Mouse (Mus musculus): Measurements from ENCODE around the gene Myh4. TPM values are rescaled to one million over a fixed set of nuclear protein-coding genes. Genes with fewer than 3 reads are reported as not detected.
A peak's percentile ranks its signal among the peaks of the same experiment; 100 is the strongest.

The Myh4 gene
- not detected for total RNA-seq (2021)
- long read RNA-seq, experiment 1, result 0 reads
- long read RNA-seq, experiment 2, result 0 reads

DNA sequence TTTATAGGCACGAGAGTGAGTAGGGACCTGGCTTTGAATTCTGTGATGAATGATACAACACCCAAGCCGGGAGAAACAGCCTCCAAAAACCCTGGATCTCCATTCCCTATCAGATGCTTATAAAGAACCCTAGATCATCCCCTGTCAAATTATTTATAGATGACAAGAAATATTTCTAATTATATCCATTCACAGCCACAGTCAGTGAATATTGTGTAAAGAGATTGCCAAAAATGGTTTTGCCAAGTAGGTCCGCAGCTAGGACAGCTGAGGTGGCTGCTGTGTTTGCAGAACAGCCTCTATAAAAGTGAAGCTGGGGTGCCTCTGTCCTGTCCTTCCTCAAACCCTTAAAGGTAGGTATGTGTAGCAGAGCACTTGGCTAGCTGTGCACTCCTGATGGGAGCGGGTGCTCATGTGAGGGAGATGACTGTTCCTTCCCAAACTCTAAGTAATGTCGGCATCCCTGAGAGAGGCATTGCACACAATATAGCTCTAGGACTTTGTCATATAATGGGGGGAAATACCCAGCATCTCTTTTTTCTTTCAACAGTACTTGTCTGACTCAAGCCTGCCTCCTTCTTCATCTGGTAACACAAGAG is at the start of gene Myh4:
Gene Myh4 (plus strand): TSS at position 549 of the 599 bp plus-strand sequence.
- intact Hi-C loops (cut with DNase I), result loop anchor here (2.0 kb wide), 1 partner anchor 125 kb away; no protein-coding TSS in a partner anchor

DNA sequence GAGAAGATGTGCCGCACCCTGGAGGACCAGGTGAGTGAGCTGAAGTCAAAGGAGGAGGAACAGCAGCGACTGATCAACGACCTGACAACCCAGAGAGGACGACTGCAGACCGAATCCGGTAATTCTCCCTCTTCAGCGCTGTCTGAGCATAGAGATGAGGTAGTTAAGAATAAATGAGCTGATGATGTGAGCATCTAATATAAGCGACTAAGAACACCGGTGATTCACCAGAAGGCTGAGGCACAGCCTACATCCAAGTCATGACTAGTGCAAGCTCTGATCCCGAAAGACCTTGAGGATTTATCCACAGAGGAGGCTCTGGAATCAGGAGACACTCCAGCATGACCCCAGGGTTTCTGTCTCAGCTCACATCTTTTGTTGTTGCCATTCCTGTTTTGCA is 47.5 kb upstream of the Myh4 start:
- intact Hi-C loops (cut with DNase I), result no loop called here
- DNase-seq, result no peak

More for the DNA sequence above, at the start of gene Myh4:
- no peak for DNase-seq

DNA sequence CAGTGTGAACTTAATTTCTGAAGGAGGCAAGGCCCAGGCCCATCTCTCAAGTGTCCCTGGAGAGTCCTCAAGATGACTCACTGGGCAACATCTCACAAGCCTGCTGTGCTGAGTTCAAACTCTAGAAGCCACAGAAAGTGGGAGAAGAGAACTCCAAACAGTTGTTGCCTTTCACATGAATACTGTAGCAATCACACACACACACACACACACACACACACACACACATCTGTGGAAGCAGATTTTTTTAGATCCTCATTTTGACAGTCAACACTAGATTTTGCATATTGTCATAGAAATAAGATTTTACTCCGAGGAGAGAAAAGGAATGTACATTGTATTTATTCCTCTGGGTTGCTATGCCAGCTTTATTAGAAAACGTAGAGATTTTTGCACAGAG is 47.0 kb upstream of the Myh4 start:
- DNase-seq, result no peak
- intact Hi-C loops (cut with DNase I), result no loop called here

DNA sequence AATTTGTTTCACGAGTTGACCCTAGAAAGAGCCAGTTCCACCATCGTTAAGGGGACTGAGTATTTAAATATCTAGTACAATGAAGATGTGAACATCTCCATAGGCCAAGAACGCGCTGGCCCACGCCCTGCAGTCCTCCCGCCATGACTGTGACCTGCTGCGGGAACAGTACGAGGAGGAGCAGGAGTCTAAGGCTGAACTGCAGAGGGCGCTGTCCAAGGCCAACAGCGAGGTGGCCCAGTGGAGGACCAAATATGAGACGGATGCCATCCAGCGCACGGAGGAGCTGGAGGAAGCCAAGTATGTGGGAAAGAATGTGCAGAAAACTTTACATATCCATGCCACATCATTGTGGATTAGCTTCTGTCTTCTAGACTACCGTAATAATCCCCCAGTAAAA is 46.3 kb upstream of the Myh4 start:
- intact Hi-C loops (cut with DNase I), result no loop called here
- no peak for DNase-seq

DNA sequence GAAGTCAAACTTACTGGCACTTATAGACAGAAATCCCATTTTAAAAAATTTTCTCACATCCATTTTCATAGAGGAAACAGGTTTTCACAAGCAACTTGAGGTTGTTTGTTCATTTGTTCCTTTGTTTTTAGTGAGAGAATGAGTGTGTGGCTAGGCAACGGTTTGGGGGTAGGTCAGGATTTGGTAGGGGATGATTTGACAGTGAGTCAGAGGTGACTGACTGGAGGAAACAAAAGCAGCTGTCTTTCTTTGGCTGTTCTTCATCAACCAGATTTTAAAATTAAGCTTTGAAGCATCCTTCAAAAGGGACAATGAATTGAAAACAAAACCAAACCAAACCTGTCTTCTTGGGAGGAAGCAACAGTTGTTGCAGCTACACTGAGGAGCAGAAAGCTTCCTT is 38.5 kb upstream of the Myh4 start:
- no peak for DNase-seq
- intact Hi-C loops (cut with DNase I), result no loop called here

DNA sequence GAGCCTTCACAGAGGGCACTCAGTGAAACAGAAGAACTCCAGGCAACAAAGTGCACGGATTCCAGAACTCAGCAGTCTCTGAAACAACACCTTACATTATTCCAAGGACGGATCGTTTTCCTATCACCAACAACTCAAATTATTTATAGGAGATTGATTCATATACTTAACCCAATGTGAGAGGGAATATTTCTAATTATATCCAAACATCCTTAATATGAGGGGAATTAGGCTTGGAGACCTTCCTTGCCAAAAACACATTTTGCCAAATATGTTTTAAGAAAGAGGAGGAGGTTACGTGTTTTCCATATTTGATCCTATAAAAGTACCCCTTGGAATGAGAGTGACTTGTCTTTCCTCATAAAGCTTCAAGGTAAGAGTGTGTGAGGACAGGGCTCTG is 38.1 kb upstream of the Myh4 start, which contains the start of gene Myh1:
Gene Myh1 (plus strand): TSS at position 301 of the 400 bp plus-strand sequence.
- intact Hi-C loops (cut with DNase I), result no loop called here
- no peak for DNase-seq

DNA sequence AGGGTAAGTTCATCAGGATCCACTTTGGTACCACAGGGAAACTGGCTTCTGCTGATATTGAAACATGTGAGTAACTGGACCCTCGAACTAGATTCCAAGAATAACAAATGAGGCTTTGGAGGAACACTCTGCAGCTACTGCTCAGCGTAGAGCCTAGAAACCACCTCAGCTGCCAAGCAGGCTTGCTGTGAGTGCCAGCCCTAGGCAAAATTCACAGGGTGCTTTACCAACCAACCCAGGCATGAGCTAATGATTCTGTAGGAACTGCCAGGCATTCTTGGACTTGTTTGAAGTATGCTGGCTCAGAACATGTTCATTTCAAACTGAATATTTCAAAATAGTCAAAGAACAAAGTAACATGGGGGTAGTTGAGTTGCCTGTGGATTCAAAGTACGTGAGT is 33.1 kb upstream of the Myh4 start:
- no peak for DNase-seq
- intact Hi-C loops (cut with DNase I), result no loop called here

DNA sequence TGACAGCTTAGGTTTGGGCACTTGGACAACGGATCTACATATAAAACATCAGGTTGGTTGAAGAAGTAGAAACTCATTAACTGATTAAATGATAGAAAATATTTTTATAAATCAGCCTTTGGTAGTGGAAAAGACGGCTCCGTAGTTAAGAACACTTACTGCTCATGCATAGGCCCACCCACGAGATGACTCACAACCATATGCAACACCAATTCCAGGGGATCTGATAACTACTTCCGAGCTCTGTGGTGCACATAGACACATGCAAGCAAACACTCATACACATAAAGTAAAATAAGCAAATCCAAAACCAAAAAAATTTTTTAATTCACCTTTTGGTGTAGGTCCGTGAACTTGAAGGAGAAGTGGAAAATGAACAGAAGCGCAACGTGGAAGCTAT is 16.0 kb upstream of the Myh4 start:
- intact Hi-C loops (cut with DNase I), result no loop called here
- no peak for DNase-seq

DNA sequence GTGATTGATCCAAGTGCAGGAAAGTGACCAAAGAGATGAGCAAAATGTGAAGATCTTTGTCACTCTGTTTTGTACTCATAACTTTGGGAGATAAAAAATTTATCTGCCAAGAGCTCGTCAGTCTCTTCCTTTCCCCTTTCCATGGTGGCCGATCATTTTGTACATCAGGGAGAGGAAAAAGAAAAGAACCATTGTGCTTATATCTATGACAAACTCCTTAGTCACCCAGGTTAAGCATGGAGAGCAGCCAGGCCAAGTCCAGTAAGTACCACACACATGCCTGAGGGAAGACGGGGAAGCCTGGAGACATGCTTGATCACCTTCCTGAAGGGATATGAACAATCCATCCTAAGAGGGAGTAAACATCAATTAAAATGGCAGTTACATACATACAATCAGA is 13.4 kb upstream of the Myh4 start:
- DNase-seq, result no peak
- intact Hi-C loops (cut with DNase I), result no loop called here

DNA sequence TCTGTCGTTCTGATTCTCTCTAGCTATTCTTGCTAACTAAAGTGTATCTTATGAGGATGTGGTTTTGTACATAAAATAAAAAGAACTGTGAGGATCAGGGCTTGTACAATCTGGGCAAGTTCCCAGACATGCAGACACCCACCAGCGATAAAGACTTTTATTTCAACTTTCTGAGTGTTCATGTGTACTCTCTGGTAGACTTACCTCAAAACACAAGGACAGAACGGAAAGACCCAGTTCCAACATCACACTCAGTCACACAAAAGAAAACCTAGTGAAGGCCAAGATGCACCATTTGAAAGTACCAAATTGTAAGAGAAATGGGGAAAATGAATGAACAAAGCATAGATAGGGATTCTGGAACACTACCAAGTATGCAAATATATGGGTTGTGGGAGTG is 9.1 kb upstream of the Myh4 start:
- DNase-seq, result no peak
- intact Hi-C loops (cut with DNase I), result no loop called here

DNA sequence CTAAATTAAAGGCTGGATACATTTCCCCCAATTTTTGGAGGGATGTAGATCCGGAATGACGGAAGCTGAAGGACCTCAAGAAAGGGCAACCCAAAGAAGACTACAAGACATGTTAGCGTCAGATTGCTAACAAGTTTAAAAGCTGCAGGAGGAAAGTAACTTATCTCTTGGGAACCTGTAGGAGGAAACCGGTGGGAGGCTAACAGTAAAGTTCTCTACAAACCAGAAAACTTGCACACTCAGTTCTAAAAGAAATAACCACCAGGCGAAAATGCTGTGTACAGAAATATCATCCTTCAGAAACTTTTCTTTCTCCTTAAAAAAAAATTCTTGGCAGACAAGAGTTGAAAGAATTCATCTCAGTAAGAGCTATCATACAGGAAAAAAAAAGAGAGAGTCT is 8.7 kb upstream of the Myh4 start:
- intact Hi-C loops (cut with DNase I), result no loop called here
- DNase-seq, result no peak

DNA sequence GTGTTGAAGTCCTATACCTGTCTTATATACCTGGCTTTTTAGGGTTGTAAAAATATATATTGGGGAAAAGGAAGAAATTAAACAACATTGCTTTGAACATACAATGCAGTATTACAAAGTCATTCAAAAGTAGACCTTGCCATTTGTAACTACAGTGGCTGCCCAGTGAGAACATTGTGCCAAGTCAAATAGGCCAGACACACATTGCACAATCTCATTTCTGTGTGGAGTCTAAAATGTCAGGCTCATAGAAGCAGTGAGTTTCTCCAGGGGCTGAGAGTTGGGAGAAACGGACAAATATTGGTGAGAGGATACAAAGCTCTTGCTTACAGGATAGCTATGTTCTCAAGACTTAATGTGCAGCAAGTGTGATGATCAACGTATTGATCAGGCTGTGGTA is 7.9 kb upstream of the Myh4 start:
- intact Hi-C loops (cut with DNase I), result no loop called here
- DNase-seq, result peak; percentile 7 to 13

DNA sequence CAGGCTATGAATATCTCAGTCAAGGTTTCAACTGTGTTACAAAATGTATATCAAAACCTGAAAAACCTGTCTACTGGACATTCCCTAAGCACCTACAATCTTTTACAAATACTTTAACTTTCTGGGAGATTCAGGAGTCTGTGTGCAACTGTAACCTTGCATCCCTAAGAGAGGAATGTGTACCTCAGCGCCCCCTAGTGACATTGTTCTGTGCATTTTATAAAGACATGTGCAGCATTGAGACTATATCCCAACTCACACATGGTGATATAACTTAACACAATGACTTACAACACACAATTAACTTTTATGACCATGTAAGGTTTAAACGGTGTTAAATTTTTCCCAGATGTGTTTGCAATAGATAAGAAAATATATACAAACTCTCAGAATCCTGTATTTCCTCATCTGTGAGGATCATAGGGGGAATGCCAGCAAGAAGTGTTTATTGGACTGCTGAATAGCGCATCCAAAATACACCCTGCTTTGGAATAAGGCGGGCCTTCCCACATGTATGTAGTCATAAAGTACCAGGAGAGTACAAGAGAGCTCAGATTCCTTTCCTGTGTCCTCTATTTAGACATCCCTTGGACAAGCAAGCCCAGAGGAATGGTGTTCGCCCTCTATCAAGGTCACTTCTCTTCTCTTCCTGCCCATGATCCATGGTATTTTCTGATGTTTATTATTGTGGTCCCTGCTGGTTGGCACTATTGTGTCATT is 2.0 kb upstream of the Myh4 start:
- intact Hi-C loops (cut with DNase I), result loop anchor here (2.0 kb wide), 1 partner anchor 123 kb away; no protein-coding TSS in a partner anchor
- DNase-seq, result peak; percentile 21 to 66

DNA sequence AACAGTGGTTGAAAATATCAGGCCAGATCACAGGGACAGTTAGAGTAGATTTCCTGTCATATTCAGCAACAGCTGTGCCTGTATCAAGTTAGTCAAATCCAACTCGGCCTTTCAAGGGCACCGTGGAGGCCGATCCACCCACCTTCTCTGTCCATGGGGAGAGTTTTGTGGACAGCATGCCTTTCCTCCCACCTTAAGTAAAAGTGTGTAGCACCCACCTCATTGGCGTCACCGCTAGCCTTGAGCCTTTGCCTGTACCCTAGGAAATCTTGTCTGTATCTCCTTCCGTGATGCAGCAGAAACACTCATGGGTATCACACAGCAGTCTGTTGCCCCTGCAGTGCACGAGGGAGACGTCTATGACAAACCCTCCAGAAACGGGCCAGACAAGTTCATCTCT is 1.0 kb upstream of the Myh4 start:
- no peak for DNase-seq
- intact Hi-C loops (cut with DNase I), result loop anchor here (2.0 kb wide), 1 partner anchor 124 kb away; no protein-coding TSS in a partner anchor

DNA sequence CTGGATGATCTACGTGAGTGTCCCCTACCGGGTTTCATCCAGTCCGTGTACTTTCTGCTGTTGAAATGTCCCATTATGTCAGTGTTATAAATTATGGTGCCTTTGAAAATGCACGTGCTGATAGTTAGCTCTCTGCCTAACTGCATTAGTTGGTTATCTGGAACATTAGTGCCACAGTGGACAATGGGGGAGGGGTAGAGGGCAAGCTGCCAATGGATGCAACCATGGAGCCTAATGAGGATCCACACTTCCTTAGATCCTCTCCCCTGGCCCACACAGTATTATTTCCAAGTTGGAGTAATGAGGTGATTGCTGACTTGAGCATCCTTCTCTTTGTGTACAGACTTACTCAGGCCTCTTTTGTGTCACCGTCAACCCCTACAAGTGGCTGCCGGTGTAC is 3.2 kb downstream of the Myh4 start:
- intact Hi-C loops (cut with DNase I), result no loop called here
- DNase-seq, result no peak

DNA sequence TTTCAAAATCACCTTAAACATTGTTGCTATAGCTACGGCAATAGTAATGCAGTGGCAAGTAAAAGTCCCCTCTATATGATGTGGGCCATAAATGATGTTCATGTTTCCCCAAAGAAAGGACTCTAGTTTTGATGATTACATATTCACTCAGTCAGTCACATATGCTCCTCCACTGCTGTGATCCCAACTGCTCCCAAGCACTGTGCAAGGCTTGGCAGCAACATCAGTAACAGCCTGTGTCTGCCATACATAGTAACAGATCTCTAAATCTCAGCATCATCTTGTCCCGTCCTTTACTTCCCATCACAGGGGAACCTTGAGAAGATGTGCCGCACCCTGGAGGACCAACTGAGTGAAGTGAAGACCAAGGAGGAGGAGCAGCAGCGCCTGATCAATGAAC is 15.9 kb downstream of the Myh4 start:
- no peak for DNase-seq
- intact Hi-C loops (cut with DNase I), result no loop called here

DNA sequence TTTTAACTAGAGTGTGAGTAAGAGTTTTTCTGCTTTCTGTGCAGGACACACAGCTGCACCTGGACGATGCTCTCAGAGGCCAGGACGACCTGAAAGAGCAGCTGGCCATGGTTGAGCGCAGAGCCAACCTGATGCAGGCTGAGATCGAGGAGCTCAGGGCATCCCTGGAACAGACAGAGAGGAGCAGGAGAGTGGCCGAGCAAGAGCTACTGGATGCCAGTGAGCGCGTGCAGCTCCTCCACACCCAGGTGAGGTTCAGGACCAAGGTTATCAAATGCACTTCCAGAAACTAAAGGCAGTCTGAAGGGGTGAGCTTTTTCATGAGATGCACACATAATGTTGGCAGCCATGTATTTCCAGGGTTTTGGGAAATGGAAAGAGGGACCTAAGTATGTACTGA is 19.2 kb downstream of the Myh4 start:
- intact Hi-C loops (cut with DNase I), result no loop called here

DNA sequence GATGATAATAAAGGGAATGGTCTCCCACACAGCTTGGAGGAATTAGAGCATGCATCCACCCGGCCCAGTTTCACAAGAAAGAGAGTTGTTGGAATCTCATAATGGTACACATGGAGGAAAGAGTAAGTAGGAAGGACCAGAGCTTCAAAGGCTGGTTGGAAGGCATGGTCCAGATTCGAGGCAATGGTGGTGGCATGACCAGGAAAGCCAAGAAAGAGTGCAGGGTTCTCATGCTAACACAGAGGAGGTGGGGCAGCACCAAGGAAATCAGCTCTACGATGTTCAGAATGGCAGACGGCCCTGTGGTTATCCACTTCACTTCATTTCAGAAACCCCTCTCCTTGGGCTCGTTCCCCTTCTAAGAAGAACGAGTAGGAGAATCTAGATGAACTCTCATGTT is 23.1 kb downstream of the Myh4 start:
- DNase-seq, result no peak
- intact Hi-C loops (cut with DNase I), result no loop called here

More for the DNA sequence above, 19.2 kb downstream of the Myh4 start:
- no peak for DNase-seq

DNA sequence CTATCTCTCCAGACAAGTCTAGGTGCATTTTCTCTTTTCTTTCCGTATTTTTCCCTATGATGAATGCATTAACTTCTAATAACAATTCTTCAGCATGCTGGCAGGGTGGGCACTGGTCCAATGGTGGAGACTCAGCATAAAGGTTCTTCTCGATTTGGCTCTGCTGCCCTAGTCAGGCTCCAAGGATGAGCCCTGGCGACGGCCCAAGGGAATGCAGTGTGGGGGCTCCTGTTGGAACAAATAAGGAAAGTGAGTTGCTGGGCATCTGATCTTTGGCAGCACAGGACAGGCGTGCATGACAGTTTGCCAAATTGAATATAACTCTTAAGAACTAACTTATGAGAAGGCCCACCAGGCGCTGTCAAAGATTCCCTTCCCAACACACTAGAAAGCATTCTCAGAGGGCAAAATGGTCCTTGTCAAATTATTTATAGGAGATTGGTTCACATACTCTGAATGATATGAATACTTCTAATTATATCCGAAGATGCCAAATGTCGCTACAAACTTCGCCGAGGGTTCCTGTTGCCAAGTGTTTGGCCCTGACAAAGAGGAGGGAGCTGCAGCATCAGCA is 38.9 kb downstream of the Myh4 start, which contains the start of gene Myh8:
Gene Myh8 (plus strand): TSS at position 524 of the 574 bp plus-strand sequence.
- DNase-seq, result peak; percentile 5 to 14

DNA sequence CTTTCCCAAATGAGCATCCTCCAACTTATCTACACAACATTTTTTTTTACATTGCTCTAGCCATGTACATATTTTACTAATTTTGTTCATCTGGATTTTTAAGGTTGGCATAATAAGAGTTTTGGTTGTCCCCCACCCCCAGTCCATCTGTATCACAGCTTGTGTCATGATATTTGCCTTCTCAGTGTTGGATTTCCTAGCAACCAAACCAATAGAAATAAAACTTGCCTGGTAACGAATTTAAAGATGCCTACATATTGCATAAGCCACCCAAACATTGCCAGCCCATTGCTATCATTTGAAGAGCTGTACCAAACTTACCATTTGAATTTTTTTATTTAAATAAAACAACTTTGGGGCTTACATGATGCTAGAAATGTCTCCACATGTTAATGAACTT is 55.6 kb downstream of the Myh4 start:
- DNase-seq, result no peak
- intact Hi-C loops (cut with DNase I), result no loop called here

More for the DNA sequence above, 38.9 kb downstream of the Myh4 start, which contains the start of gene Myh8:
- intact Hi-C loops (cut with DNase I), result no loop called here
